Mouse (Mus musculus) layer of hippocampus, adult 8-10 months (tissue): ENCODE results near the gene Sgta. TPM values are rescaled to one million over a fixed set of nuclear protein-coding genes. Genes with fewer than 3 reads are reported as not detected.
"Not testable (repeated sequence)": the region's sequence is repeated elsewhere in the genome, so short reads cannot be mapped to it uniquely, and the experiment has no call there.

Experiments used
- DNase-seq, 2 experiments: peaks; one replicate each; pipeline ENCODE4 v3.0.0; 2022; ENCODE audit warnings: low spot score in 2 of 2
- total RNA-seq, 4 experiments: library from RNA; stranded (reverse); gene quantifications; 2 replicates each; pipeline ENCODE4 v1.2.4; 2022

The Sgta gene
- total RNA-seq, 4 experiments from 2014 or later: 165 to 175 (median 172) TPM

- DNase-seq: no peak
These were observed 1.1 kb downstream of the Sgta start for GRCm38 (mm10) chr10:81058896-81059295.

DNA sequence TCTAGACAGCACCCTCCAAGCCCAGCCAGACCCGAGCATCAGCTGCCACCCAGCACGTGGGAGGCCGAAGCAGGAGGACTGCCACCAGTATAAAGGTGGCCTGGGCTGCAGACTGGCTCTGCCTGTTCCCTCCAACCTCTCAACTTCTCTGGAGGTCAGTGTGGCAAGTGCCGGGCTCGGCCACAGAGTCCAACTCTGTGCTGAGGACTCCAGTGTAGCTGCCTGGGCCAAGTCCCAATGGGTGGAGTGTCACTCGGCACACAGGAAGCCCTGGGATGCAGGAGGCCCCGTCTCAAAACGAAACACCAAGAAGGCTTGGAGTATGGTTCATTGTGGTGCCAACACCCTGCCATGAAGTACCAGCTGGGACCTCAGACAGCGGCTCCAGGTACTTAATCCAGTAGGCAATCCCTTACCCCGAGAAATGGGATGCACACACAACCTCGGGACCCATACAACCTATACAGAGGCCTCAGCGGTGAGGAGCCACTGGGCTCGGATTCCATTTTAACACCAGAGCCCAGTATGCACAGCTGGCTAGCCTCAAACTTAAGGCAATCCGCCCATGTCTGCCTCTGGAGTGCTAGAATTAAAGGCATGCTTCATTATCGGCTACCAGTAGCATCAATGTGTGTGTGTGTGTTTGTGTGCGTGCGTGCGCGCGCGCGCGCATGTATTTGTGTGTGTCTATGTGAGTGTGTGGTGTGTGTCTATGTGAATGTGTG, 2.4 kb downstream of the Sgta start:
- no peak for DNase-seq

DNA sequence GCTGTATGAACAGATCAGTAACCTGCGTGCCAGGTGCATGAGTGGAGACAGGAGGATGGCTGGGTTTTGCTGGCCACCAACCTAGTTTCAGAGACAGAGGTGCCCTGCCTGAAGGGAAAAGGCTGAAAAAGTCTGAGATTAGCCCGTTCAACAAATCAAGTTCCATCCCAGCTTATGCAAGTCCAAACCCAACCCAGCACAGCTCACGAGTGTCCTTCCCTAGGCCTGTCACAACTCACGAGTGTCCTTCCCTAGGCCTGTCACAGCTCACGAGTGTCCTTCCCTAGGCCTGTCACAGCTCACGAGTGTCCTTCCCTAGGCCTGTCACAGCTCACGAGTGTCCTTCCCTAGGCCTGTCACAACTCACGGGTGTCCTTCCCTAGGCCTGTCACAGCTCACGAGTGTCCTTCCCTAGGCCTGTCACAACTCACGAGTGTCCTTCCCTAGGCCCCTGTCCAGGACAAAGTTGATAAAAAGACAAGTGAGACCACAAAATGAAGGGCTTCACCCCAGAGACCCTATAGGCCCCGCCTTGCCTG, 4.1 kb downstream of the Sgta start:
- DNase-seq: not testable (repeated sequence)

- DNase-seq: no peak
These were observed 4.8 kb downstream of the Sgta start for GRCm38 (mm10) chr10:81055169-81055568.

- no peak for DNase-seq
These were observed 7.4 kb downstream of the Sgta start for GRCm38 (mm10) chr10:81052577-81052976.

- DNase-seq: no peak
These were observed 8.8 kb downstream of the Sgta start for GRCm38 (mm10) chr10:81051133-81051532.

- DNase-seq: no peak
These were observed 9.3 kb downstream of the Sgta start for GRCm38 (mm10) chr10:81050645-81051044.

DNA sequence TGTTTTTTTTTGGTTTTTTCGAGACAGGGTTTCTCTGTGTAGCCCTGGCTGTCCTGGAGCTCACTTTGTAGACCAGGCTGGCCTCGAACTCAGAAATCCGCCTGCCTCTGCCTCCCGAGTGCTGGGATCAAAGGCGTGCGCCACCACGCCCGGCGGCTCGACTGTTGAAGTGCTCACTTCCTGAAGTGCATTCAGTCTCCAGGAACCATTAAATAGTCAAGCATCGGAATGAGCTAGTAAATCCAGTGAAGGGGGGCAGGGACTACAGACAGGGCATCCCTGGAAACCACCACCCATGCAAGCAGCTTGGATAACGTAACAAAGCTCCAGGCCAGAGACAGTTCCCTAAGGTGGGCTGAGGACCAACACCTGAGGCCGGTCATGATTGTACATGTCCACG, 14.7 kb downstream of the Sgta start:
- not testable (repeated sequence) for DNase-seq

- DNase-seq: peak in 1 of 2 experiments; percentile 75
These were observed 18.4 kb downstream of the Sgta start for GRCm38 (mm10) chr10:81041458-81042175.

DNA sequence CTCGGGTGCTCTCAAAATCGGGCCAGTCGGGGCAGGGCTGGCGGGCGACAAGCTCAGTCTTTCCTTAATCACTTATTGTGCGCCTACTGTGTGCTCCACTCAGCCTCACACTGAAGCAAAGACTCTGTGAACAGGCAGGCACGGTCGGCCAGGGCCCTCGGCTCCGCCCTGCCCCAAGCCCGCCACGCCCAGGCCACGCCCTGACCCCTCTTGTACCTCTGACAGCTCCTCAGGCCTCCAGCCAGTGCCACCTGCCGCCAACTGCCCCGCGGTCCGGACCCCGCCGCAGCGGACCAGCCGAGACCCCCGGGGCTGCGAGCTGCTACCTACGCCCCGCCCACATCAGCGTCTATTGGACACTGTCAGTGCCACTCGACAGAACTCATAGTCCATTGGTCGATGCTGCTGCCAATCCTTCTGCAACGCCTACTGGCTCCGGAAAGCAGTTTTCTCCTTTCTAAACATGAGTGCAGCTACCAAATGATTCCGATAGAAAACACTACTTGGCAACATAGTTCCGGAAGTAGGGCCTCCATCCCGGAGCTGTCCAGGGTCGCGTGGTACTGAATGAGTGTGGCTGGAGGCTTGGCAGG, 22.9 kb downstream of the Sgta start, which contains the start of gene Slc39a3:
Gene Slc39a3 (minus strand): TSS at position 439 of the 593 bp plus-strand sequence.
- DNase-seq: peak; percentile 97 to 100

DNA sequence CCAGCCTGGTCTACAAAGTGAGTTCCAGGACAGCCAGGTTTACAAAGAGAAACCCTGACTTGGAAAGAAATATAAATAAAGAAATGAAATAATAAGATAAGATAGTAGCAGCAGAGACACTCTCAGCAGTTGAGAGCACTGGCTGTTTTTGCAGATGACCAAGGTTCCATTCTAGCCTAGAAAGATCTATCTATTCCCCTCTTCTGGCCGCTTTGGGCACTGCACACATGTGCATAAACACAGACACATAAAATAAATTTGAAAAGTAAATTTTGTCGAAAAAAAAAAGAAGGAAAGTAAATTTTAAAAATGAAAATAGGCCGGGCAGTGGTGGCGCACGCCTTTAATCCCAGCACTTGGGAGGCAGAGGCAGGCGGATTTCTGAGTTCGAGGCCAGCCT, 23.7 kb downstream of the Sgta start:
- no peak for DNase-seq

DNA sequence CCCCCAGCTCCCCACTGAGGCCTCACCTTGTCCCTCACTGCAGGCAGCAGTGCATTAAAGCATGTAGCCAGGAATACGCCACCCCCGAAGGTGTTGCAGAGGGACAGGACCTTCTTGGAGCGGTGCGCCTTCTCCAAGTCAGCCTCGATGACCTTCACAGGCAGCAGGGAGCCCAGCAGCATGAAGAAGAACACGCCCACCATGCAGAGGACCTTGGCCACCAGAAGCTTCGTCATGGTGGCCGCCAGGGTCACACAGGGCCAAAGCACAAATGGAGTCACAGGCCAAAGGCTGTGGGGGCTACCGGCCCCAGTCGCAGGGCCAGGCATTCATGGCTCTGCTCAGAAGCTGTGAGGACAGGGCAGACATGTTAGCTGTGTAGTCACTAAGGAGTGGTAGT, 26.4 kb downstream of the Sgta start:
- no peak for DNase-seq

DNA sequence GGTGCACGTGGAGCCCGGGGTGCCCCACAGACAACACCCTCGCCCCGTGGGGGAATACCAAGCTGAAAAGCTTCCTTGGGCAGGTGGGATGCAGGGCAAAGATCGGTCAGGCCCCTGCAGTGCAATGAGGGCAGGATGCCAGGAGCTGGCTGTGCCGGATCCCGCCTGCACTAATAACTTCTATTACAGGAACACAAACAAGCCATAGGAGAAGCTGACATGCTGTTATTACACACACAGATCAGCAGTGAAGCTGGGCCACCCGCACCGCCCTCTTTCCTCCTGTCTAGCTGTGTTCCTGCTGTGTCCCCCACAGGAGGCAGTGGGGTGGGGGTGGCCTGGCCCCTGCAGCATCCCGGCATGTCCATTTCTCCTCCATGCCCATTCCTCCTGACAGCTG, 30.9 kb downstream of the Sgta start:
- DNase-seq: no peak

GRCm38 (mm10) chr10:81028219-81028618, 31.8 kb downstream of the Sgta start:
- no peak for DNase-seq

- DNase-seq: no peak
These were observed 32.6 kb downstream of the Sgta start for GRCm38 (mm10) chr10:81027331-81027730.

DNA sequence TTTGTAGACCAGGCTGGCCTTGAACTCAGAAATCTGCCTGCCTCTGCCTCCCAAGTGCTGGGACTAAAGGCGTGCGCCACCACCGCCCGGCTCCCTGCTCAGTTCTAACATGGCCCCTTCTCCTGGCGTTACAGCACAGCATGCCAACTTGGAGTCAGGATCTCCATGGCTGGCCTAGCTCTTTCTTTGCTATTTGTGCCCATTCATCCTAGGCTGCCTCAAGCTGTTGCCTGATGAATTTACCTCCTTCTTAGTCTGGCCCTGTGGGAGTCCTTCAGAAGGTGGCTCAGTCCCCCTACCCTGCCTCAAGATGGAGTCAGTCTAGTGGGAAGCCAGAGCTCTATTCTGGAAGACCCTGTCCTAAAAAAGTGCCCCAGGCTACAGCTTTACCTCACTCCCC, 33.1 kb downstream of the Sgta start:
- DNase-seq: no peak

DNA sequence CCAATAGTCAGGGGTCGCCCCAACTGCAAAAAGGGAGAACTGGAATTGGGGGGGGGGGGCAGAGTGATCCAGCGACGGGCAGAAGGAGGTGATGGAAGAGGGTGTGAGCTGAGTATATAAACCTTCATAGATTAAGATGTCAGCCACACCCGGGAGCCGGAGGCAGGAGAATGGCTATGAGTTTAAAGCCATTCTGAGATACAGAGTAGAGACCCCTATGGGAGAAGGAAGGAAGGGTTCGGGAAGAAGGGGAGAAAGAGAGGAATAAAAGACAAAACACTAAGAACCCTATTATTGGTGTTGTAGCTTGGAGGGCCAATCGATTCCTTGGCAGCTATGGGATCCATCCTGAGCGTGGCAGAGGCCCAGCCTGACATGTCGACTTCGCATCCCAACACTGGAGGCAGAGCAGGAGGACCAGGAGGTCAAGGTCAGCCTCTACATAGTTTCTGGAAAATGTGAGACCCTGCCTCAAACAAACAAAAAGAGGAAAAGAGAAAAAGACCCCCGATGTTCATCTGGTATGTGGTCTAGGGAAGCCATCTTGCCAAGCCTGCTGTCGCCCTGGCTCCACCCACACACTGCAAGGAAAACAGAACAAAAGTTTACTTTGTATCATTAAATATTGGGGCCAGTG, 34.2 kb downstream of the Sgta start, which contains the start of gene Diras1:
Gene Diras1 (minus strand): TSS at position 24 of the 637 bp plus-strand sequence.
- no peak for DNase-seq

GRCm38 (mm10) chr10:81025047-81025621, 34.8 kb downstream of the Sgta start:
- no peak for DNase-seq

DNA sequence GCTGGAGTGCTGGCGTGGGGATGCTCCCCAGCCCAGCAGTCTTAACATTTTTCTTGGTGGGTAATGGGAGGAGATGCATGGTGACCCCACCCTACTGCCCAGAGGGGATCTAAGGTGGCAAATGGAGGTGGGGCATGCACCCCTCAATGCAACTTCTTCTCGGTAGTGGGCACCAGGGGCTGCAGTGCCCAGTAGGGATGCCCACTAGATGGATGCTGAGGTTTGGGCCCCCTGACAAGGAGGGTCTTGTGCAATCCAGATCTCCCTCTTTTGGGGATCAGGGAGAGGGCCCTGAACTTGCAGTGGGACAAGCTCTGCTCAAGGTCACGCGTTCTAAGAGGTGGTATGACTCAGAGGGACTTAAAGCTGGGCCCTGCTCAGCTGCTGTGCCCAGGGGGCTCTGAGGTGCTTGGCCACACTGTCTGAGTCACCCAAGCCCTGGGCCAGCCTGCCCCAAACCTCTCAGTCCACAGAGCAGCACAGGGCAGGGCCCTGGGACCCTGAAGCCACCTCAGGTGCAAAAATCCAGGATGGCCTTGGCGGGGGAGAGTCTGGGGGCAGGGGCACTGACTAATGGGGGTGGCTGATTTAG, 35.5 kb downstream of the Sgta start:
- no peak for DNase-seq

DNA sequence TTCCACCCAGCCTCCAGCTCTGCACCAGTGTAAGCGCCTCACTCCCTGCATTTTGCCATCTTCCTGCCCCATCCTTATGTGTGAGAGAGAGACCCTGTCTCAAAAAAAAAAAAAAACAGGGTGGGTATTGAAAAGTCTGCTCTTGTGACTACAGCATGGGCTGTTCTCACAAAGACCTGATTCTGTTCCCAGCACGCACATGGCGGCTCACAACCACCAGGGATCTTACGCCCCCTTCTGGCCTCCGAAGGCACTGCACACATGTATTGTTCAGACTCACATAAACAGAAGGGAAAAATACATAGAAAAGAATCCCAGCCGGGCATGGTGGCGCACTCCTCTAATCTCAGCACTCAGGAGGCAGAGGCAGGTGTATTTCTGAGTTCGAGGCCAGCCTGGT, 37.2 kb downstream of the Sgta start:
- DNase-seq: no peak
